Mouse (Mus musculus) liver, adult 2 months (tissue): ENCODE measurements around the gene Bmp6.

Source experiments
- CTCF ChIP-seq: fragments of 200-500 bp; IDR thresholded peaks from 2 replicates; pipeline ENCODE4 v1.5.1; 2011; ENCODE audit warnings: low read depth, low read length, control low read depth
- POLR2A ChIP-seq: fragments of 200-500 bp; IDR thresholded peaks from 2 replicates; pipeline ENCODE4 v1.6.1; 2011; ENCODE audit warnings: low read length, control low read depth; ENCODE audit not compliant: insufficient read depth; ENCODE audit errors: extremely low read depth

GRCm38 (mm10) chr13:38537521-38537920 lies 192.6 kb downstream of the Bmp6 start:
- no peak for TF ChIP-seq CTCF
- TF ChIP-seq POLR2A: no peak
